Mouse (Mus musculus) adrenal gland, adult 18-20 months (tissue): ENCODE measurements at regions not wholly inside any gene's neighbourhood (a gene's known extent, or its start where the extent isn't known, plus 50 kb on each side); places are given as distances from the start of the nearest gene placed in this dataset.

Experiments
- DNase-seq, 2 experiments: peaks; one replicate each; pipeline ENCODE4 v3.0.0; 2021 to 2022; ENCODE audit warnings: low spot score in 2 of 2

DNA sequence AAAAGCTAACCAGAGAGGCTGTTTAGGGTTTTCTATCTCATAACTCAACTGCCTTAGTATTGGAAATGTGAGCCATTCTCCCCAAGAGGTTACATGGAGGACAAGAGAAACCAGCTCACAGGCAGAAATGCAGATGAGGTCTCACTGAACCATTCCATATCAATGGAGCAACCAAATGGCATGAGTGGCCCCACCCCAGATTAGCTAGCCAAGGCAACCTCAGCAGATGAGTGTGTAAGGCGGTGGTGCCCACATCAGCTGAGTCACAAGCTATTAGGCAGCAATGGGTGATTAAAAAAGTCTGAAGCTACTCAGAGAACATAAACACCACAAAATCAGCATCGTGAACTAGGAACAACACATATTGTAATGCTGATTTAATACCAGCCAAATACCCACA lies 133.2 kb downstream of the Lpin1 start:
- no peak for DNase-seq

DNA sequence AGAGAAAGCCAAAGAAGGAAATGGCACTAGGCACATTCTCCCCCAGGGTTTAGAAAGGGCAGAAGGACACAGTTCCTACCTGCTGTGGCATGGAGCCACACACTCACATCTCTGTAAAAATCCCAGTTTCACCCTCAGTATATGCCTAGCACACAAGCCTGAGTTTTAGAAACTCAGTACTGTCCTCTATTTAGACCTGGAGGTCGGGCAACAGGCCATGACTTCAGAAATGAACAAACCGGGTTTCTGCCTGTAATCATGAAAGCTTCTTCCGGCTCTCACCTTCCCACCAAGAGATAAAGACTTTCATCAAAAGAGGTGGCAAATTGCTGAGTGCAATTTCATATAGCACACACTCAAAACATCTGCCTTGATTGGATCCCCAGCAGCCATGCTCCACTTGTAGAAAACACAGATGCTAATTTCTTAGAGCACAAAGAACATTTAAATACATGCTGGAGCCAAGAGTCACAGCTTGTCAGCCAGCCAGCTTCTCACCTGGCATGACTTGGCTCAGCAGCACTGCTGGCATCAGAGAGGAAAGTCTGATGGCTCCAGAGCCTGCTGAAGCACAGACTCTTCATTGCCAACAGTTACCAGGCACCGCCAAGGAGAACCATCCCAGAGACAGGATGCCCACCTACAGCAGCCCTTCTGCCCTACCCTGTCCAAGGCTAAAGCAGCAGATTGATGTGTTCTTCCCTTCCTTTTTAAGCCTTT lies 136.2 kb downstream of the Lpin1 start:
- no peak for DNase-seq

DNA sequence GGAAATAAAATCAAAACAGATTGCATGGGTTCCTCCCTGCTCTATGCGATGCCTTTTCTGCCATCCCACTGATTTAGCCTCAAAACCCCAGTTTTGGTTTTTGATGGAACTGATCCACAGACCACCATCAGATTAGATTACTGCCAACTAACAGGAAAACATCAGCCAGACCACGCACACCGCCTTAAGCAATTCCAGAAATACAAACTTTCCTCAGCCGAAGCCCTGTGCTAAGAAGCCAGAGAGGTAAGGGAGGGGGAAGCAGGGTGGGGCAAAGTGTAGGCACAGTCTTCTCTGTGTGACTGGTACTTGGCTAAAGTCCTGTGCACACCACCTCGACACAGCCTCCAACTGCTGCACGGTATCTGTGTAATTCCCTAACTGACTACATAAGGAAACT lies 153.3 kb downstream of the Lpin1 start:
- DNase-seq = no peak

GRCm38 (mm10) chr12:16450771-16451435 lies 159.9 kb downstream of the Lpin1 start:
- no peak for DNase-seq

DNA sequence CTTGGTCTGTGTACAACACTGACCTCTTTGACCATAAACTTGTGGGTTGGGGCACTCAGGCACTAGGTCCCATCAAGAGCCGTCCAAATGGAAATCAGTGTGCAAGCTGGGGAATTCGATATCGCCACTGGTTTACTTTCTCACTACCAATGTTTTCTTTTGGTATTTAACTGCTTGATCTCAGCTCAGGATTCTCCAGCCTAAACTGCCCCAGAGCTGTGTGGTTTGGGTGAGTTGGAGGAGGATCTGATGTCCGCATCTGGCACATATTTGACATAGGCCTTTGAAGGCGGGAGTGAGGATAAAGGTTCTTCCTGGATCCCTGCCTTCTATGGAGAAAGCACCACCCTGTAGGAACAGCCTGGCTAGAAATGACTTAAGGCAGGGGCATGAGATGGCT lies 172.0 kb downstream of the Lpin1 start:
- DNase-seq = no peak

DNA sequence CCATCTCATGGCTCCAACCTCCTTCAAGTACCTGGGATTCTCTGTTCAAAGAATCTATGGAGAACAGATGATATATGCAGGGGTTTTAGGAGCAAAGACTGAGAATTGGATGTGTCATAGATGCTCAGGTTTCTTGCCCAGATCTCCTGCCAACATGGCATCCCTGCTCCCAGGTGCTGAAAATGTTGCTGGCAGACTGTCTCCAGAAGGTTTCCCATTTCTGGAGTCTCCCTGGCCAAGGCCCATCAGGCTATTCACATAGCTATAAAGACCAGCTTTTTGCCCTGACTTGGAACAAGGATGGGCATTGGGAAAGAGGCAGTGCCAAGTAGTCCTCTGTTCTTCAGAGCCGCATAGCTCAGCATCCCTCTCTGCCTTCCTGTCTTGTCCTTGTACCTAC lies 173.8 kb downstream of the Lpin1 start:
- DNase-seq = no peak

DNA sequence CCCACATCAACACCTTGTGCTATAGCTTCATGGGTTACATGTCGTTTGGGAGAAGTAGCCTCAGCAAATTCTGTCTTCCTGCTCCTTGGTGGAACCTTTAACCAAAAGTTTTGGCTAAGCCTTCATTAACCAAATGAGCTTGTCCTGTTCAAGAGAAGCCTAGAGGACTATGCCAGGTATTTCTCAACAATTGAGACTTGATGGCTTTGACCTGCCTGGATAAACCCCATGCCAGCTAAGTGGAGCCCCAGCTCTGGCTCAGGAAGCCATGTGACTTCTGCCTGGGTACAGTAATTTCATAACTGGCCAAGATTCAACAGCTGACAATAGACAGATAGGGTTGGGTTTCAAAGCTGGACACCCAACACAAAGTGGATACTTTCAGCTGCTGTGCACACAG lies 174.5 kb downstream of the Lpin1 start:
- DNase-seq = no peak

DNA sequence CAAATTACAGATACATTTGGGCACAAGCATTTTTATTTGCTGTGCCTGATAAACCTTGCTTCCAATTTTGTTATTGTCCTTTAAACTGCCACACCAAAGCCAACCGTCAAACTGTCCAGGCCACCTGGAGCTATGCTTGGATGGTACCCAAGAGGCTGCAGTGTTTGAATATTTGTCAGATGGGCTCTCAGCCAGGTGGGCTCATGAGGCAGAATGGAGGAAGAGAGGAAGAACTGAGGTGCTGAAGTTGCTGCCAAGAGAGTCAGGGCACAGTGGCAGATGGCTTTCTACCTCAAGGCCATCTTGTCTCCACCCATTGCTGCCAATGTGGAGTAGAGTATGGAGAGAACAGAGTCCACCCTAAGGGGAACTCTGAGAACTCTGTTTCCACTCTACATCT lies 176.0 kb downstream of the Lpin1 start:
- DNase-seq = no peak

- no peak for DNase-seq
Measured at GRCm38 (mm10) chr12:16434225-16434624, 176.5 kb downstream of the Lpin1 start.

- DNase-seq = no peak
Measured at GRCm38 (mm10) chr12:16425980-16426379, 184.8 kb downstream of the Lpin1 start.

DNA sequence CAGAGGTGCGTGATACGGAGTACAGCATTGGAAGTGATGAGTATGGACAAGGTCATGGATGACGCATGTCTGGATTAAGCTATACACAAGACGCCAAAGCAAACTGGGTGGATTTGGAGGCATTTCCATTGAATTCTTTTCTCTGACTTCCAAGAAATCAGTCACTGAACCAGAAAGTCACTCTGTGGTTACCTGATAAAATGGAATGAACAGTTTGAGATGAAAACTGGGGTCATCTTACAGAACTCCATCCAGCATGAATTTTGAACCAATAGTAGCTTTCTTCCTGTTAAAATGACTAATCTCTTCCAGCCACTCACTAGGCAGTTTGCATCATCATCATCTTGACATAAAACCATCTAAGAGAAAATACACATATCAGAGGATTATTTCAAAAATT lies 186.2 kb downstream of the Lpin1 start:
- DNase-seq = no peak

- DNase-seq = no peak
Measured at GRCm38 (mm10) chr12:16395720-16396119, 215.0 kb downstream of the Lpin1 start.

GRCm38 (mm10) chr12:16392851-16393250 lies 217.9 kb downstream of the Lpin1 start:
- no peak for DNase-seq

GRCm38 (mm10) chr12:16391630-16392269 lies 219.0 kb downstream of the Lpin1 start:
- no peak for DNase-seq

GRCm38 (mm10) chr12:16391163-16391562 lies 219.6 kb downstream of the Lpin1 start:
- DNase-seq = no peak

DNA sequence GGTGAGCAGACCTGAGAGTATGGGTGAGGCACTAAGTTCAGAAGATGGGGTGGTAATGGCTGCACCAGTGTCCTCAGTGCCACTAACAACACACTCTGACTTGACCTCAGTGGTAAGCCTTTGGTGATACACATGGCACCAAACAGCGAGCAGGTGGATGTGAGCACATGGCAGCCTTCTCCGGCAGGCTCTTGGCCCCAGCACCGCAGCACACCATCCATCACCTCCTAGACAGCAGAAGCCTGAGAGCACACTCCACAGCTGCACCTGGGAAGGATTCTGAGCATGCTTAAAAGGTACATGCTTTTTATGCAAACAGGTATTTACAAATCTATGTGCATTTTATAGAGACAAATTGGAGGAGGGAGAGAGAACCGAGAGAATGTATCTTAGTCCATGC lies 223.7 kb downstream of the Lpin1 start:
- no peak for DNase-seq

GRCm38 (mm10) chr12:16384396-16384795 lies 226.4 kb downstream of the Lpin1 start:
- DNase-seq = no peak

GRCm38 (mm10) chr12:16383499-16383935 lies 227.2 kb downstream of the Lpin1 start:
- DNase-seq = no peak

DNA sequence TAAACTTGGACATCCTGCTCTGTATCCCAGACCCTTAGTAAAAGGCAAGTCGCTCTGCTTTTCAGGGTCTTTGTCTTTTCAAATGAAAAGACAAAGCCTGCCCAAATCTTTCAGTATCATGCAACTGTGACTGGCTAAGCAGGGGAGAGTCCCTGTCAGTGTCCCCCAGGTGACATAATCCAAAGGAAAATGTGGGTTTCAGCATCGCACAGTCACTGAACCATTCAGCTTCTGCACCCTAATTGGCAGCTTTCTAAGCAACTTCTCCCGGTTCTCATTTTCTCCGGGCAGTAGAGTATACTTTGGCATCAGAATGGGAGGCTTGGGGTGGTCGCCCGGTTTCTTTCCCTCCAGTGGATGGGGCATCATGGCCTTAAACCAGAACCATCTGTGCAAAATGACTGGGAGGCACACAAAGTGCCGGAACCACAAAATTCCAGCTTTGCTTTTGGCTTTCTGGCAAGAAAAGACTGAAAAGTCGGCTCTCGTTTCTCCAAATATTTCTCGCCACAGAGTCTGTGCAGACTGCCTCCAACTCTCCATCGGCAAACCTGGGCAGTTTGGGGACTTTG lies 228.3 kb downstream of the Lpin1 start:
- DNase-seq = no peak

DNA sequence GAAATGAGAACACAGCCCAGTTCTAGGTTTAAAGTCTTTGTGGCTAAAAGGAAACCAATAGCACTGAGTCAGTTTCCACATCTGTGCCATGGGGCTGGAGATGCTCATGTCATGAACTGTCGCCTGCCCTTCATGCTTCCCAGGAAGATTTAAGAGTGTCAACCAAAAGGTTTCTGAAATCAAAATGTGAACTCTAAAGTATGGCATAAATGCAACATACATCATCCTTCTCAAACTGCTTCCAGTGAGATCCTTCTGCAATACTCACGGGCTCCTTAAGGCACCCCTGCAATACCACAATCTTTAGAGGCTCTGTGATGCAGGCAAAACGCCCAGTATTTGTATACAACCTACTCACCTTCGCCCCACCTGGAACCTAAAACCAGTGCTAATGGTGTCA lies 229.7 kb downstream of the Lpin1 start:
- no peak for DNase-seq

GRCm38 (mm10) chr12:16380346-16380745 lies 230.4 kb downstream of the Lpin1 start:
- DNase-seq = no peak

DNA sequence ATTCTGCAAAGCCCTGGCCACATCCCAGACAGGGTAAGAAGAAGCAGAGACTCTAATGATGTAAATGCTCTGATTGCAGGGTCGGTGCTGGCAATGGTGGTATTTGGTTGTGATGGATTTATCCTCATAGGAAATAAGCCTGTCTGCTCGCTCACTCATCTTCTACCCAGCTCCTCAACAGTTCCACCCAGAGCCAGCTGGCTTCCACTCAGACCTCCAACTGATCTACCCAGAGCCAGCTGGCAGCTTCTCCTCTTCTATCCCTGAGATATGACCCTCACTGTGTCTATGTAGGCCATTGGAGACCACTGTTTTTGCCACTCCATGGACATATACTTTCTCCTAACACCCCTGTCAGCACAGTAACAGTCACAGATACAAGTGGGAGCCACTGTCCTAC lies 231.4 kb downstream of the Lpin1 start:
- DNase-seq = no peak
